Mouse (Mus musculus) layer of hippocampus, adult 11-12 months (tissue): ENCODE data around the gene Klk1b1.
"Not testable (repeated sequence)": the region's sequence is repeated elsewhere in the genome, so short reads cannot be mapped to it uniquely, and the experiment has no call there.

Experiments used
- DNase-seq: peaks from one replicate; pipeline ENCODE4 v3.0.0; 2022; ENCODE audit warnings: low spot score

The Klk1b1 gene

DNA sequence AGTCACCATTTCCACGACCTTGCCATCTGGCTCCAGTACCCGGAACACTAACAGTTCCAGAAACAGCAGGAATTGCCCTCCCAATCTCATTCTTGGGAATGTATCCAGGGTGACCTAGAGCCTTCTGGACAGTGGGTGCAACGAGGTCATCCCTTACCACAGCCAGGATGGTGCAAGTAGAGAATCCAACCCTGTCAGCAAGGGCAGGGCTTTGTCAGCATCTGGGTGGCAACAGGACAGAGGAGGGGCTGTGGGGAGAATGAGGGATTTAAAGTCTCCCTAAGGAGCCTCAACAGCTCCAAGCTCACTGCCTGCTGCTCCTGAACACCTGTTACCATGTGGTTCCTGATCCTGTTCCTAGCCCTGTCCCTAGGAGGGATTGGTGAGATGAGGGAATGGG is at the start of gene Klk1b1:
Gene Klk1b1, plus strand, starts transcription at position 301 of the 400 bp plus-strand sequence.
- no peak for DNase-seq

DNA sequence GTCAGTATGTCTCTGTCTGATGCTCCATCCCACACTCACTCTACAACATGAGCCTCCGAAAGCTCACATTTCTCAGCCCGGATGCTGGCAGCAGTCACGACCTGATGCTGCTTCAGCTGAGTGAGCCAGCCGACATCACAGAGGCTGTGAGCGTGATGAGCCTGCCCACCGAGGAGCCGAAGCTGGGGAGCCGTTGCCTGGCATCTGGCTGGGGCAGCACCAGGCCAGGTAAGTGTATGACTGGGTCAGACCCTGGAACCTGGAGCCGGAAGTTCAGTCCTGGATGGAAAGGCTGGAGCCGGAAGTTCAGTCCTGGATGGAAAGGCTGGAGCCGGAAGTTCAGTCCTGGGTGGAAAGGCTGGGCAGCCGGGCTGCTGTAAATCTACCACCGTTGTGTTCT is 48.1 kb upstream of the Klk1b1 start:
- DNase-seq: no peak

DNA sequence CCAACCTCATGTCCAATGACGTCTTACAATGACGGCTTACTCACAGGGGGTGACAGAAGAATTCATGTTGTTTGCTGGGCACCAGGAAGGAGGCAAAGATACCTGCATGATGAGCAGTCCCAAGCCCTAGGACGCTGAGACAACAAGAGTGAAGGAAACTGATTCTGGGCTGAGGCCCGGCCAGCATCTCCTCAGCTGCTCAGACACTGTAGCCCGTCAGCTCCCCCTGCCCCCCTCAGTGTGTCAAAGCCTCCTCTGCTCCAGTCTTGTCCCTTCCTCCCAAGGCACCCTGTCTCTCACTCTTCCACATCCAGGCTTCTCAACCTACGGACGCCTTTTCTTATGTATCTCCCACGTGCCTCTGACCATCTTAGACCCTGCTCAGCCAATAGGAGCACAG is 47.7 kb upstream of the Klk1b1 start:
- DNase-seq: no peak

DNA sequence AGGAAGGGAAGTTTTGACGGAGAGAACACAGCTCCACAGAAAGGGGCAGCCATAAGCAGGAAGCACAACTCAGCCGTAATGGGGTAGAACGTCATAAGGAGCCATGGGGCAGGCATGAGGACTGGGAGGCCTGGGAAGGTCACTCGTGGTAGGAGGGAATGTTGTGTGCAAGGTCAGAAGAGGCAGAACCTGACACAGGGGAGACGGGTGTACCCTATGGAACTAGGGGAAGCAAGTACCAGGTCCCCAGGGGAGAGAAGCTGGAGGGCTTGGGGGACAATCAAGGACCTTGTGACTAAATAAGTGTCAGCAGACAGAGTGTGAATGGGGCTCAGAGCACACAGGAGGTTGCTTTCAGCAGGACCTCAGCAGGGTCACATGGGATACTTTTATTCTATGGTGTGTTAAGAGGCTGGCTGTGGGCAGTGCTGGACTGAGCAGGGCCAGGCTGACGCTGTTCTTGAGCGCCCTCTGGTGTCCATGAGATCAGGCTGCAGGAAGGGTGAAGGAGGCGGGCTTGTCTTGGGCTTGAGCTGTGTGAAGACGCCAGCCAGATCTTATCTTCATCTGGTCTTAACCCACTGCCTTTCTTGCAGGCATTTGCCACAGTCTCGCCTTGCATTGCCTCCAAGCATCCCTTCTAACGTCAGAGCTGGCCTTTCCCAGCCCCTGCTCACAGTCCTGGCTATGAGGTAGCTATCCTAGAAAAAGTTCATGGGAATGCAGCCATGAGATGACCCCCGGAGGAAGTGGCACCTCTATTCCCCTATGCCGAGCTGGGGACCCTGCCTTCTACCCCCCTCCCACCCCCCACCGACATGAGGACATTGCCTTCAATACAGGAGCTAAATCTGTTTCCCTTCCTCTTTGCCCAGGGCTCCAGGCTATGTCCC is 46.7 kb upstream of the Klk1b1 start:
- DNase-seq: peak; percentile 66

DNA sequence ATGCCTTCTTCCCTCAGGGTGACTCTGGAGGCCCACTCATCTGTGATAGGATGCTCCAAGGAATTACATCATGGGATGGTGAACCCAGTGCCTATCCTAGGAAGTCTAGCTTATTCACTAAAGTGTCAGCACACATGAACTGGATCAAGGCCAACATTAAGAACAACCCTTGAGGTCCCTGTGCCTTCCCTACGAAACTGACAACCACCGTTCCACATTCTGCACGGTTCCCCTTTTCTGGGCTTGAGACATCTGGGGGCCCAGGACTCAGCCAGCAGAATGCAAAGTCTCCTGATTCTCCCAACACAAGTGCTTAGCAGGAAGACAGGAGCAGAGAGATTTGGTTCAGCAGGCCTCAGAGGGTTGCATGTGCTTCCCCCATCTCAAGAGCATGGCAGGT is 46.0 kb upstream of the Klk1b1 start:
- DNase-seq: no peak

DNA sequence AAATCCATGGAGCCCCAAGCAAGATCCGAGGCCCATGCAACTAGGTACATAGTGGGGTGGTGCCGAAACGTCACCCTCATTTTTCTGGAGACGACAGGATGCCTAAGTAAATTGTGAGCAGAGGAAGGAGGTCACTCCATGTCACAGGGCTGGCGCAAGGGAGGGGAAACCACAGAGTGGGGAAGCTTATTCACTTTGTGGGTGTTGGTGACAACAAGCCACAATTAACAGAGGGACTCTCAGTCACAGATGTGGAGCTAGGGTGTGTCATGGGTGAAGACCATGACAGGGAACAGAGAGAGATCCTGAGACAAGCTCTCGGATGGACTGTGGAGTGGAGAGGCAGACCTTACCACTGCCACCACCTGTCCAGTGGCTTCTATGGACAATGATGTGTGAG is 45.5 kb upstream of the Klk1b1 start:
- DNase-seq: no peak

DNA sequence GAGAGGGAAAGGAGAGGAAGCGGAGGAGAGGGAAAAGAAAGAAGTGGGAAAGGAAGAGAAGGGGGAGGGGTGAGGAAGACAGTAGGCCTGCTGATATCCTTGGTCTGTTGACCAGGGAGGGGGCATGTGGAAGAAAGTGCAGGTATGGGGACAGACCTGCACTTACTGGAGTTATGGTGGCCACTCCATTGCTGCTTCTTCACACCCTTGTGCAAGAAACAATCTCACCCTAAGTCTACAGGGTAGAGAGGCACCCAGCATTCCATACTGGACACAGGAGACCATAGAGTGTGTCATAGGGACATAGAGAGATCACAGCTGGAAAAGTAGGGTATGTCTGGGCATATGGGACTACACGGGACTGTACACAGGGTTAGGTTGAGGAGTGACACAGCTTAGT is 44.6 kb upstream of the Klk1b1 start:
- DNase-seq: no peak

DNA sequence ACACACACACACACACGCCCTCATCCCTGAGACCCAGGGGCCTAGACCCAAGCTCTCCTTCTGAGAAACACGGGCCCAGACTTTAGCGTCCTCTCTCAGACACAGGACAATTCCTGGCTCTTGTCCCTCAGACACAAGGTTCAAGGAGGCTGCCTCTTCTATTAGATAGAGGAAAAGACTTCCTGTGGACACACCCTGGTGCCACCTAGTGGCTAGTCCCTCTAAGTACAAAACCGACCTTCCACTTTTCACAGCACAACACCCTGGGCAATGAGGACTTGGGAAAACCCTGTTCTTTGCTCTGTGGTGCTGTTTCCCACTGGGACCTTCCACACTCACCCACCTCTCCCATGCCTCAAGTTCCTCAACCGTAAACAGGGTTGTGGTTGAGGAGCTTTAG is 40.6 kb upstream of the Klk1b1 start:
- DNase-seq: no peak

DNA sequence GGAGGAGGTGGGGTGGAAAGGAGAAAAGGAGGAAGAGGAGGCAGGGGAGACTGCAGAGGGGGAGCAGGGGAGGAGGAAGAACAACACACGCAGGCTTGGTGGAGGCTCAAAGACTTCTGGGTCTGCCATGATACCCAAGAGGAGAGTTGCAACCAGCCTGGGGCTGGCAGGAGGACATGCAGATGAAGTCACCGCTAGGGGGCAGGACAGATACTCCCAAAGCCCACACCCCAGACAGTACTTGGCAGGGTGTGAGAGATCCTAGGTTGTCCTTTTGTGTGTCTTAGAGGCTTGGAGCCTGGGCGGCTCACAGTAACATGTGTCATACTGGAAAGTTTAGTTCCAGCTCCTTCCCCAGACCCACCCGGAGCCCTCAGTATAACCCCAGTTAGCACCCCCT is 38.0 kb upstream of the Klk1b1 start:
- peak; percentile 18 for DNase-seq

DNA sequence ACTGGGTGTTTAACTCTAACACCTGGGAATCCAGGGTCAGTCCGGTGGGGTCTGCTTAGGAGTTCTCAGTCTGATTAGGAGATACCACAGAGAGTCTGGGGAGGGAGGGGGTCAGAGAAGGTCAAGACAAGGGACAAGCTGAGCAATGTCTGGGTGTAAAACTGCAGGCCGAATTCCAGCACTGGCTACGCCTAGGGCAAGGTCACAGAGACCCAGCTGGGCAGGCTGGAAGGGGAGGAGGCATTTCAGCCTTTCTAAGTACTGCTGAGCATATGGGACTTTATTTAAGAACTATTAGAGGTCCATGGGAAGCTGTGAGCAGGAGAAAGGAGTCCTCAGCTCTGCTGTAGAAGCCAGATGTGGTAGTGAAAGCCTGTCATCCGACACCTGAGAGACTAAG is 34.2 kb upstream of the Klk1b1 start:
- DNase-seq: no peak

DNA sequence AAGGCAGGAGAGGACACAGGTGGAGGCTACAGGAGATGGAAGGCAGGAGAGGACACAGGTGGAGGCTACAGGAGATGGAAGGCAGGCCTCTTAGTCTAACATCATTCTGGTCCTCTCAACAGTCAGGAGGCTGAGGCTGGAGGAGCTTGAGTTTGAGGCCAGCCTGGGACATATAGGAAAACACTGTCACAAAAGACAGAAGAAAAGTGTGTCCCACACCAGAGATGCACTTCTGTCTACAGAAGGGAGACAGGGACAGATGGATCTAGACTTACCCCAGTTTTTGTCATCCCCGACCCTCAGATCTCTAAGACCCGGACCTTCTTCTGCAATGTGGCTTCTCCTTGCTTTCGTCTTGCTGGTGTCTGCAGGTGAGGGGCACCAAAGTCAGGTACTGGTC is 33.1 kb upstream of the Klk1b1 start, which contains the start of gene Klk15:
Gene Klk15, plus strand, starts transcription at position 301 of the 400 bp plus-strand sequence.
- no peak for DNase-seq

DNA sequence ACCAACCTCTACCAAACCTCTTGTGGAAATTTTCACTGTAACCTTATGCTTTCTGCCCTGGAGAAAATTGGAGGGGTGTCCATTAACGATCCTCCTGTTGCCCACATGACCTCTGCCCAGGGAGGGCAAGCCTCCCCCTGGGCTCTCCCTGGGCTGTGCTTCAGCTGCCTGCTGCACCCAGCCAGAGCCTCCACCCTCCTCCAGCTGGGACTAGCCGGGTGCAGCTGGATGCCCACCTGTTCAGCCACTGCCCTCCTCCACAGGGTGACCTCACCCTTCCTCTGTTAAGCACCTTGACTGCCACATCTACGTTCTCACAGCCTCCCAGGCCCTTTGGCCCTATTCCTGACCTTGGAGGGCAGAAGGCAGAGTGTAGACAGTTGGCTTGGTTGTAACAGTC is 31.8 kb upstream of the Klk1b1 start:
- DNase-seq: no peak

DNA sequence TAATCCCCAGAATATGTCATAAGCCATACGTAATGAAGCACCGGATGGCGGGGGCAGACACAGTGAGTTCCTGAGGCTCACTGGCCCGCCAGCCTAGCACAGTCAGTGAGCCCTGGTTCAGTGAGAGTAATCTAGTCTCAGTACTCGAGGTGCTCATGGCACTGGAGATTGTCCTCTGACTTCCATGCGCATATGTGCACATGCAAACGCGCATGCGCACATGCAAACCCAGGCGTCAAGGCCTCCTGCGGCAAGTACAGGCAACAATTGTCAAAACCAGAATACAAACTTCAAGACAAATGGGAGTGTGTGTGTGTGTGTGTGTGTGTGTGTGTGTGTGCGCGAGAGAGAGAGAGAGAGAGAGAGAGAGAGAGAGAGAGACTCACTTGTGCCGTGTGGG is 30.0 kb upstream of the Klk1b1 start:
- no peak for DNase-seq

DNA sequence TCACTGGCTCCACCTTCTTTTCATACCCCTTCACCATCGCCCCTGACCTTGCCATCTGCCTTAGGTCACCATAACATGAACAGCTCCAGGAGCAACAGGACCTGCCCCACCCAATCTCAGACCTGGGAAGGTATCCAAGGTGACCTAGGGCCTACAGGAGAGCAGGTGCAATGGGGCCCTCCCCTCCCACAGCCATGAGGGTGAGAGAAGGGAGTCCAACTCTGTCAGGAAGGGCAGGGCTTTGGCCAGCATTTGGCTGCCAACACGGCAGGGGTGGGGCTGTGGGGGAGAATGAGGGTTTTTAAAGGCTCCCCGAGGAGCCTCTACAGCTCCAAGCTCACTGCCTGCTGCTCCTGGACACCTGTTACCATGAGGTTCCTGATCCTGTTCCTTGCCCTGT is 24.3 kb upstream of the Klk1b1 start:
- DNase-seq: not testable (repeated sequence)

DNA sequence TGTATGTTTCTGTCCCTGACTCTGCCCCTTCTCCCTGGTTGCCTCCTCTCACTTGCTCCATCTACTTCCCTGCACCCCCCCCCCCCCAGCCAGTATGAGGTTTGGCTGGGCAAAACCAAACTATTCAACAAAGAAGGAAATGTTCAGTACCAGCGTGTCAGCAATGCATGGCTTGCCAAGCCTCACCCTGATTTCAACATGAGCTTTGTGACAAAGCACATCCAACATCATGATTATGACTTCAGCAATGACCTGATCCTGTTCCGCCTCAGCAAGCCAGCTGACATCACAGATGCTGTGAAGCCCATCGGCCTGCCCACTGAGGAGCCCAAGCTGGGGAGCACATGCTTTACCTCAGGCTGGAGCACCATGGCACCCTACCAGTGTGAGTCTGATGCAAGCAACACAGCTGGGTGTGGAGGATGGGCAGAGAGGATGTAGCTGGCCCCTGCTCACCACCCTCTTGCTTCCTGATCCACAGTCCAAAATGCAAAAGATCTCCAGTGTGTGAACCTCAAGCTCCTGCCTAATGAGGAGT is 21.8 kb upstream of the Klk1b1 start:
- DNase-seq: no peak

DNA sequence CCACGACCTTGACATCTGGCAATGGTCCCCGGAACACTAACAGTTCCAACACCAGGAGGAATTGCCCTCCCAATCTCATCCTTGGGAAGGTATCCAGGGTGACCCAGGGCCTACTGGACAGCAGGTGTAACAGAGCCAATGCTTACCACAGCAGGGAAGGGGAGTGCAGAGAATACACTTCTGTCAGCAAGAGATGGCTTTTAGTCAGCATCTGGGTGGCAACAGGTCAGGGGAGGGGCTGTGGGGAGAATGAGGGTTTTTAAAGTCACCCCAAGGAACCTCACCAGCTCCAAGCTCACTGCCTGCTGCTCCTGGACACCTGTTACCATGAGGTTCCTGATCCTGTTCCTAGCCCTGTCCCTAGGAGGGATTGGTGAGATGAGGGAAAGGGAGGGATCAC is 16.2 kb upstream of the Klk1b1 start, which contains the start of gene Klk1b8:
Gene Klk1b8, plus strand, starts transcription at position 301 of the 400 bp plus-strand sequence.
- no peak for DNase-seq

DNA sequence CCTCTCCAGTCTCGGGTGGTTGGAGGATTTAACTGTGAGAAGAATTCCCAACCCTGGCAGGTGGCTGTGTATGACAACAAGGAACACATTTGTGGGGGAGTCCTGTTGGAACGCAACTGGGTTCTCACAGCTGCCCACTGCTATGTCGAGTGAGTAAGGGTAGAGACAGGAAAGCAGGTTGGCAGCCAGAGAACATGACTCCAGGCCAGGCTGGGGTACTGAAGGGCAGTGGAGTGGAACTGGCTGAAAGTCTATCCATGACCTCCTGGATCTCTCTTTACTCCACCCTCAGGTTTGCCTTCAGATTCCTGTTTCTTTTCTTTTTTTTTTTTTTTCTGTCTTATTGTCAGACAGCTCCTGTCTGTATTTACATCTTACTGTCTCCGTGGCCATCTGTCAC is 13.8 kb upstream of the Klk1b1 start:
- DNase-seq: peak; percentile 23

DNA sequence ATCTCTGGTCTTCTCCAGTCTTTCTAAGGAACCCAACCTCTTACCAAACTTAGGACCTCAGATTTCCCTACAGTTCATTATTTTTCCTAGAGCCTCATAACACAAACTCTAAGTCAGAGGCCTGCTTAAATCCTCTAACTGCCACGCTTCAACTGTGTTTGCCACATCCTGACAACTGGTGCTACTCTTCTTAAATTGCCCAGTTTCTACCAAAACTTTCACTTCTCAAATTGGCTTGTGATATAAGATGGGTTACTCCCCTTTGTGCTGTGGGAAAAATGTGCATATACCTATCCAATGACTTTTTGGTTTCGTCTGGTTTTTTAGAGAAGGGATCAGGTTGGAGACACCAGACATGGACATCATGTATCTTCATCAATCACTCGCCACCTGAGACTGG is 507 bp downstream of the Klk1b1 start:
- no peak for DNase-seq

DNA sequence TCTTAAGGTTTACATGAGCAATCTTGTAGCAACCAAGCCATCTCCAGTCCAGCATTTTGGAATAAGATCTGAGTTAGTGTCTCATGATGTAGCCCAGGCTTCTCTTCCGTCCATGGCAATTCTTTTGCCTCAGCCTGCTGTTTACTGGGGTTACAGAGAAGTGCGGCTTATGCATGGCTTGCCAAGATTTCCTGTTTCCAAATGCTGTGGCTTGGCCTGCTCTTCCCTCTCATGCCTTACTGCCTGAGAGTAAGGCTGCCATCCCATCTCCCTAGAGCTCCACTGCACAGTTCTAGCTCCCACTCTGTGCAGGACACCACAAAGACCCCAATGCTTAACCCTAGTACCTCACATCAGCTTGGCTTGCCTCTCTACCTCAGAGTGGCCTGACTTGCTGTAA is 1.1 kb downstream of the Klk1b1 start:
- DNase-seq: no peak

DNA sequence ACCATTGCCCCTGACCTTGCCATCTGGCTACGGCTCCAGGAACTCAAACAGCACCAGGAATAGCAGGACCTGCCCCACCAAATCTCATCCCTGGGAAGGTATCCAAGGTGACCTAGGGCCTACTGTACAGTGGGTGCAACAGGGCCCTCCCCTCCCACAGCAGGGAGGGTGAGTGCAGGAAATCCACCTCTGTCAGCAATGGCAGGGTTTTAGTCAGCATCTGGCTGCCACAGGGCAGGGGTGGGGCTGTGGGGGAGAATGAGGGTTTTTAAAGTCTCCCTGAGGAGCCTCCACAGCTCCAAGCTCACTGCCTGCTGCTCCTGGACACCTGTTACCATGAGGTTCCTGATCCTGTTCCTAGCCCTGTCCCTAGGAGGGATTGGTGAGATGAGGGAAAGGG is 9.2 kb downstream of the Klk1b1 start, which contains the start of gene Klk1b9:
Gene Klk1b9, plus strand, starts transcription at position 301 of the 400 bp plus-strand sequence.
- DNase-seq: not testable (repeated sequence)

DNA sequence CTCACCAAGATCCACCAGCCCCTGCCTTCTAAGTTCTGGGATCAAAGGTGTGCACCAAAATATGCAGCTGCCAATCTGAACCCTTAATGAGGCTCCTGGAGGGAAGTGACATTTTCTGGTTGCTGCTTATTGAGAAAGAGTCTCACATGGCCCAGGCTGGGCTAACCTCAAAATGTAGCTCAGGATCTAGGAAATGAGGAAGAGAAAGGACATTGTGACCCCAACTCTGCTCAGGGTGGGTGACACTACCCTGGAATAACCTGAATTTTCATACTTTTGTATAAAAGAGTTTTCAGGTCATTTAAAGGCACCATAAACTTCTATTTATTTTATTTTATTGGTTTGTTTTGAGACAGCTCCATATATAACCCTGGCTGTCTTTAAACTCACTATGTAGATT is 19.1 kb downstream of the Klk1b1 start:
- no peak for DNase-seq

DNA sequence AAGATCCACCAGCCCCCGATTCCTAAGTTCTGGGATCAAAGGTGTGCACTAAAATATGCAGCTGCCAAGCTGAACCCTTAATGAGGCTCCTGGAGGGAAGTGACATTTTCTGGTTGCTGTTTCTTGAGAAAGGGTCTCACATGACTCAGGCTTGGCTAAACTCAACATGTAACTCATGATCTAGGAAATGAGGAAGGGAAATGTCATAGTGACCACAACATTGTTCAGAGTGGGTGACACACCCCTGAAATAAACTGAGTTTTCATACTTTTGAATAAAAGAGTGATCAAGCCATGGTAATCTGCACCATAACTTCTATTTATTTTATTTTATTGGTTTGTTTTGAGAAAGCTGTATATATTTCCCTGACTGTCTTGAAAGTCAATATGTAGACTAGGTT is 28.3 kb downstream of the Klk1b1 start:
- DNase-seq: not testable (repeated sequence)

DNA sequence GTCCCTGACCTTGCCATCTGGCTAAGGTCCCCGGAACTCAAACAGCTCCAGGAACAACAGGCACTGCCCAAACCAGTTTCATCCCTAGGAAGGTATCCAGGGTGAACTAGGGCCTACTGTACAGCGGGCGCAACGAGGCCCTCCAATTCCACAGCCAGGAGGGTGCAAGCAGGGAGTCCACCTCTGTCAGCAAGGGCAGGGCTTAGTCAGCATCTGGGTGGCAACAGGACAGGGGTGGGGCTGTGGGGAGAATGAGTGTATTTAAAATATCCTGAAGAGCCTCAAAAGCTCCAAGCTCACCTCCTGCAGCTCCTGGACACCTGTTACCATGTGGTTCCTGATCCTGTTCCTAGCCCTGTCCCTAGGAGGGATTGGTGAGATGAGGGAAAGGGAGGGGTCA is 29.0 kb downstream of the Klk1b1 start, which contains the start of gene Klk1b11:
Gene Klk1b11, plus strand, starts transcription at position 301 of the 400 bp plus-strand sequence.
- not testable (repeated sequence) for DNase-seq
